Mouse (Mus musculus) E14TG2a.4 (cell line): ENCODE measurements at regions not wholly inside any gene's neighbourhood (a gene's known extent, or its start where the extent isn't known, plus 50 kb on each side); places are given as distances from the start of the nearest gene placed in this dataset.

Experiments
- H3K27me3 ChIP-seq: 2 replicates; pipeline ENCODE4 v1.6.1; 2014; ENCODE audit warnings: low read length, control low read depth; ENCODE audit not compliant: insufficient read depth
- H3K36me3 ChIP-seq: 2 replicates; pipeline ENCODE4 v1.6.1; 2014; ENCODE audit warnings: low read length, control low read depth; ENCODE audit not compliant: insufficient read depth
- H3K4me1 ChIP-seq: replicated peaks from 2 replicates; pipeline ENCODE4 v1.6.1; 2014; ENCODE audit warnings: low read depth, low read length, control low read depth
- H3K4me3 ChIP-seq: replicated peaks from 2 replicates; pipeline ENCODE4 v1.5.1; 2014; ENCODE audit warnings: mild to moderate bottlenecking, low read length
- H3K9me3 ChIP-seq: 2 replicates; pipeline ENCODE4 v1.6.1; 2014; ENCODE audit warnings: low read length, control low read depth
- CTCF ChIP-seq: conservative IDR thresholded peaks from 2 replicates; pipeline ENCODE4 v1.5.1; 2014; ENCODE audit warnings: low read length
- NANOG ChIP-seq: IDR thresholded peaks from 2 replicates; pipeline ENCODE4 v1.6.1; 2014; ENCODE audit warnings: borderline replicate concordance, low read length, mixed read lengths
- POU5F1 ChIP-seq: IDR thresholded peaks from 2 replicates; pipeline ENCODE4 v1.6.1; 2014; ENCODE audit warnings: low read length, borderline replicate concordance

GRCm38 (mm10) chr8:104050694-104051539 lies 50.5 kb upstream of the Cdh5 start:
- Histone ChIP-seq H3K9me3 (no peaks in the 10 kb centered on the region), H3K36me3 (no peaks in the 10 kb centered on the region), H3K27me3 (peaks cover 37% of the 10 kb centered on the region), H3K4me3 (no peak overlapping the region), H3K4me1 (peaks cover 7% of the 10 kb centered on the region; the same call in 1 of the 2 replicates)
- TF ChIP-seq NANOG: no peak
- TF ChIP-seq CTCF: peak; percentile 97

- Histone ChIP-seq H3K27me3 (peaks cover 31% of the 10 kb centered on the region), H3K4me3 (no peak overlapping the region), H3K9me3 (no peaks in the 10 kb centered on the region), H3K36me3 (no peaks in the 10 kb centered on the region), H3K4me1 (peaks cover 7% of the 10 kb centered on the region; the same call in 1 of the 2 replicates)
- TF ChIP-seq NANOG (no peak), CTCF (no peak), POU5F1 (no peak)
These were observed 49.9 kb upstream of the Cdh5 start for GRCm38 (mm10) chr8:104051540-104051882.
